Mouse (Mus musculus): ENCODE measurements around the gene Dcbld2. TPM values are rescaled to one million over a fixed set of nuclear protein-coding genes. Genes with fewer than 3 reads are reported as not detected.
"Not testable (repeated sequence)": the region's sequence is repeated elsewhere in the genome, so short reads cannot be mapped to it uniquely, and the experiment has no call there.

Dcbld2 gene
- polyA plus RNA-seq, 1 experiment from 2014 or later, result 5.6 TPM

DNA sequence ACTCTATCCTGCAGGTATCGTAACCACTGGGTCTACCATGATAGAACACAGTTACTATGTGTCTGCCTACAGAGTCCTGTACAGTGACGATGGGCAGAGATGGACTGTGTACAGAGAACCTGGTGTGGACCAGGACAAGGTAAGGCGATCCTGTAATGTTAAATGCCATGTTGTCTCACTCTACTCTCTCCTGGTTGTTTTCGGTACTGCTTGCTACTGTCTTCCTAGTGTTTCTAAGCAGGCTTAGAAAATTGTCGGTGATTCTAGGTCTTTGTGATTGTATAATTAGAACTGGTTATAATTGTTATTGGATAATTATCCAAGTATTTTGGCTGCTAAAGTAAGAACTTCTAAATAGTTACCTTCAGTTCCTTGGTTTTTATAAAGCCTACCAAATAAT is 43.4 kb downstream of the Dcbld2 start:
- Histone ChIP-seq H3K9me3 (replicated peaks) (no peaks in the 10 kb centered on the region), H3K4me1 (no peaks in the 10 kb centered on the region), H3K27me3 (replicated peaks) (no peaks in the 10 kb centered on the region), H3K36me3 (peaks cover 22% of the 10 kb centered on the region), H3K4me3 (replicated peaks) (no peak overlapping the region), H3K9ac (replicated peaks) (no peak overlapping the region), H3K27ac (replicated peaks) (no peak overlapping the region), H3K4me2 (no peak overlapping the region)
- 98% methylated on average over 5 of the region's 5 CpGs for WGBS
- ATAC-seq (ENCODE audit: low FRiP score), result no peak

- peaks cover 33% of the 10 kb centered on the region for H3K36me3 ChIP-seq
Observed at GRCm38 (mm10) chr16:58453138-58453537, 44.9 kb downstream of the Dcbld2 start.

GRCm38 (mm10) chr16:58453820-58454219 is 45.6 kb downstream of the Dcbld2 start:
- Histone ChIP-seq H3K4me2 (no peak overlapping the region), H3K27ac (replicated peaks) (no peak overlapping the region), H3K9ac (replicated peaks) (no peak overlapping the region), H3K9me3 (replicated peaks) (no peaks in the 10 kb centered on the region), H3K27me3 (replicated peaks) (no peaks in the 10 kb centered on the region), H3K4me3 (replicated peaks) (no peak overlapping the region), H3K36me3 (peaks cover 37% of the 10 kb centered on the region), H3K4me1 (no peaks in the 10 kb centered on the region)
- ATAC-seq (ENCODE audit: low FRiP score), result no peak

More at GRCm38 (mm10) chr16:58453138-58453537, 44.9 kb downstream of the Dcbld2 start:
- H3K4me2 ChIP-seq, result no peak overlapping the region
- H3K4me1 ChIP-seq, result no peaks in the 10 kb centered on the region
- WGBS, result 88% methylated on average over 3 of the region's 3 CpGs
- H3K27ac ChIP-seq (replicated peaks), result no peak overlapping the region
- no peak for ATAC-seq (ENCODE audit: low FRiP score)
- no peak overlapping the region for H3K4me3 ChIP-seq (replicated peaks)
- H3K27me3 ChIP-seq (replicated peaks), result no peaks in the 10 kb centered on the region
- H3K9me3 ChIP-seq (replicated peaks), result no peaks in the 10 kb centered on the region
- no peak overlapping the region for H3K9ac ChIP-seq (replicated peaks)

DNA sequence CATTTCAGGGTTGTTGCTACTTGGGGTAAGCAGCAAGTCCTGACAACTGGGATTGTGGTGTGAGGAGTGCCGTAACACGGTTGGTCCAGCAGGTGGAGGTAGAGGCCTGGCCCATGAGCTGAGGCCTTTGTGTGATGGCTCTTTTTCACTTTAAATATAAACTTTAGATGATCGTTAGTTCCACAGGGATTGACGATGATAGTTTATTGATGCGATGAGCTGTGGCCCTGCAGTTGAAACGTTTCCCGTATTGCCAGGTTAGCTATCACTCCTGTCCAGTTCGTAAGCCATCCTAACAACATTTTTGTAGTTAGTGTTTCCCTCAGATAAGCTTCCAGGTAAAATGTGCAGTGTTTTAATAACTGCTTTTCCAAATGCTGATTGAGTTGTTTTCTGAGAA is 46.4 kb downstream of the Dcbld2 start:
- H3K36me3 ChIP-seq, result peaks cover 40% of the 10 kb centered on the region
- no peak overlapping the region for H3K4me3 ChIP-seq (replicated peaks)
- ATAC-seq (ENCODE audit: low FRiP score), result peak; percentile 38; the same call in 1 of the 2 replicates
- H3K27me3 ChIP-seq (replicated peaks), result no peaks in the 10 kb centered on the region
- 72% methylated on average over 8 of the region's 8 CpGs for WGBS
- no peak overlapping the region for H3K9ac ChIP-seq (replicated peaks)
- H3K4me1 ChIP-seq, result no peaks in the 10 kb centered on the region
- H3K27ac ChIP-seq (replicated peaks), result no peak overlapping the region
- no peaks in the 10 kb centered on the region for H3K9me3 ChIP-seq (replicated peaks)
- H3K4me2 ChIP-seq, result no peak overlapping the region

- H3K4me1 ChIP-seq, result no peaks in the 10 kb centered on the region
- H3K27ac ChIP-seq (replicated peaks), result no peak overlapping the region
- ATAC-seq (ENCODE audit: low FRiP score), result no peak
- H3K9me3 ChIP-seq (replicated peaks), result no peaks in the 10 kb centered on the region
- no peaks in the 10 kb centered on the region for H3K27me3 ChIP-seq (replicated peaks)
- H3K36me3 ChIP-seq, result peaks cover 35% of the 10 kb centered on the region
- WGBS, result 93% methylated on average over 5 of the region's 5 CpGs
- H3K9ac ChIP-seq (replicated peaks), result no peak overlapping the region
- no peak overlapping the region for H3K4me2 ChIP-seq
- no peak overlapping the region for H3K4me3 ChIP-seq (replicated peaks)
Observed at GRCm38 (mm10) chr16:58455118-58455517, 46.9 kb downstream of the Dcbld2 start.

DNA sequence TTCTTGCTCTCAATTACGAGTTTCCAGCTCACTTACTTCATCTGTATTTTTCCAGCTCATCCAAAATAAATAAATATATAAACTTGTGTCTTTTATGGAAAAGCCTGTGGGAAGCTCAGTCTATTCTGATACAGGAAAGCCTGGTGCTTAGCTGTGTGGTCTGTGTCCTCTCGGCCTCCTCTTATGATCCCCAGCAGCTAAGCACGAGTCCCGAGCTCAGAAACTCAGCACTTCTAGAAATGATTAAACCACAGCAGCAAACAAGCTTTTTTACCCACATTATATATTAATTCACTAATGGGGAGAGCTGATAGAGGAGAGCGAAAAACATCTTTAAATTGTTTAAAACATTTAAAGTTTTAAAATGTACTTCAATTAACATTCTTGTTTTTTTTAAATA is 48.2 kb downstream of the Dcbld2 start:
- H3K4me3 ChIP-seq (replicated peaks), result no peak overlapping the region
- 94% methylated on average over 5 of the region's 5 CpGs for WGBS
- ATAC-seq (ENCODE audit: low FRiP score), result no peak
- H3K27me3 ChIP-seq (replicated peaks), result no peaks in the 10 kb centered on the region
- H3K4me2 ChIP-seq, result no peak overlapping the region
- peaks cover 37% of the 10 kb centered on the region for H3K36me3 ChIP-seq
- H3K27ac ChIP-seq (replicated peaks), result no peak overlapping the region
- no peaks in the 10 kb centered on the region for H3K4me1 ChIP-seq
- no peaks in the 10 kb centered on the region for H3K9me3 ChIP-seq (replicated peaks)
- no peak overlapping the region for H3K9ac ChIP-seq (replicated peaks)

DNA sequence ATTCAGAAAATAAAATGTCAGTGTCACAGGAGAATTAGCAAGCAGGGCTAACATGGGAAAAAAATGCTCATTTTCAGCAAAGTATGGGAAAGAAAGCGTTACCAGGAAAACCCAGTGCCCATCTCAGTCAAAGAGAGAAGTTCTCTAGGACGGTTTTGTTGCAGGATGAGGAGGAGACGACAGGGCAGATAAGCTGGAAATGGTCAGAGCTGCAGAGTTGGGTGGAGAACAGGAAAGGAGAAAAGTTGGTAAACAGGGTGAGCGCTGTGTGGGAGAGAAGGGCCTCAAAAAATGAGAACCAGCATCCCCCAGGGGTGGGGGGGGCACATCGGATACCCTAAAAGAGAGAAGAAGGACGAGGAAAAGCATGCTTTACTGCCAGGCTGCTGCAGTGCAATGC is 48.7 kb downstream of the Dcbld2 start:
- H3K4me1 ChIP-seq, result no peaks in the 10 kb centered on the region
- ATAC-seq (ENCODE audit: low FRiP score), result no peak
- no peaks in the 10 kb centered on the region for H3K27me3 ChIP-seq (replicated peaks)
- H3K4me3 ChIP-seq (replicated peaks), result no peak overlapping the region
- 93% methylated on average over 6 of the region's 6 CpGs for WGBS
- no peak overlapping the region for H3K9ac ChIP-seq (replicated peaks)
- no peak overlapping the region for H3K27ac ChIP-seq (replicated peaks)
- H3K4me2 ChIP-seq, result no peak overlapping the region
- no peaks in the 10 kb centered on the region for H3K9me3 ChIP-seq (replicated peaks)
- H3K36me3 ChIP-seq, result peaks cover 36% of the 10 kb centered on the region

GRCm38 (mm10) chr16:58459966-58460365 is 51.7 kb downstream of the Dcbld2 start:
- not testable (repeated sequence) for ATAC-seq (ENCODE audit: low FRiP score); H3K27me3 ChIP-seq (replicated peaks); H3K4me2 ChIP-seq; H3K9ac ChIP-seq (replicated peaks); H3K9me3 ChIP-seq (replicated peaks); H3K4me3 ChIP-seq (replicated peaks); H3K4me1 ChIP-seq; H3K27ac ChIP-seq (replicated peaks)
- WGBS, result 25% methylated on average over 3 of the region's 3 CpGs
- H3K36me3 ChIP-seq, result peaks cover 48% of the 10 kb centered on the region

DNA sequence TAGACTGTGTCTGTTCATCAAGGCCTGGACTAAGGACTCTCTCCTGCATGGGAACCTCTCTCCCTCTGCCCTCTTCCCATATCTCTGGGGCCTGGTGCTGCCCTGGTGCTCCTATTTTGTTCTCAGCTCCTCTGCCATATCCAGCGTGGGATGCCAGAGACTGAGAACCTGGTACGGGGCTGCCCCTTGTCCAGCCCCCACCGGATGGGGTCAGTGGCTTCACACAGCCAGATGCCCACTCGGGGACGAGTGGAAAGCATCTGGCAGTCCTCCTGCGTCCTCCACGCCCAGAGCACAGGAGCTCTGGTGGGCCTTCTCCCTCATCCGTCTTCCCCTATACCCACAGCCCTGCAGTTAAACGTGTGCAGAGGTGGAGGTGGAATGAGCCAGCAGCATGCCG is 52.1 kb downstream of the Dcbld2 start:
- Histone ChIP-seq H3K4me2 (no peak overlapping the region), H3K9me3 (replicated peaks) (no peaks in the 10 kb centered on the region), H3K27ac (replicated peaks) (no peak overlapping the region), H3K9ac (replicated peaks) (no peak overlapping the region), H3K4me3 (replicated peaks) (no peak overlapping the region), H3K36me3 (peaks cover 53% of the 10 kb centered on the region), H3K4me1 (no peaks in the 10 kb centered on the region), H3K27me3 (replicated peaks) (no peaks in the 10 kb centered on the region)
- 86% methylated on average over 10 of the region's 10 CpGs for WGBS
- no peak for ATAC-seq (ENCODE audit: low FRiP score)

- no peak overlapping the region for H3K27ac ChIP-seq (replicated peaks)
- H3K4me1 ChIP-seq, result no peaks in the 10 kb centered on the region
- no peak overlapping the region for H3K4me2 ChIP-seq
- 93% methylated on average over 2 of the region's 2 CpGs for WGBS
- no peak for ATAC-seq (ENCODE audit: low FRiP score)
- peaks cover 56% of the 10 kb centered on the region for H3K36me3 ChIP-seq
- no peak overlapping the region for H3K9ac ChIP-seq (replicated peaks)
- H3K9me3 ChIP-seq (replicated peaks), result no peaks in the 10 kb centered on the region
- no peaks in the 10 kb centered on the region for H3K27me3 ChIP-seq (replicated peaks)
- no peak overlapping the region for H3K4me3 ChIP-seq (replicated peaks)
Observed at GRCm38 (mm10) chr16:58461856-58462518, 53.7 kb downstream of the Dcbld2 start.

- H3K4me3 ChIP-seq (replicated peaks), result no peak overlapping the region
- no peaks in the 10 kb centered on the region for H3K4me1 ChIP-seq
- 95% methylated on average over 2 of the region's 2 CpGs for WGBS
- no peak for ATAC-seq (ENCODE audit: low FRiP score)
- peaks cover 53% of the 10 kb centered on the region for H3K36me3 ChIP-seq
- no peak overlapping the region for H3K4me2 ChIP-seq
- no peaks in the 10 kb centered on the region for H3K27me3 ChIP-seq (replicated peaks)
- H3K9ac ChIP-seq (replicated peaks), result no peak overlapping the region
- no peak overlapping the region for H3K27ac ChIP-seq (replicated peaks)
- no peaks in the 10 kb centered on the region for H3K9me3 ChIP-seq (replicated peaks)
Observed at GRCm38 (mm10) chr16:58462519-58462918, 54.3 kb downstream of the Dcbld2 start.

- Histone ChIP-seq H3K27me3 (replicated peaks) (no peaks in the 10 kb centered on the region), H3K4me2 (no peak overlapping the region), H3K9ac (replicated peaks) (no peak overlapping the region), H3K4me1 (no peaks in the 10 kb centered on the region), H3K36me3 (peaks cover 40% of the 10 kb centered on the region), H3K9me3 (replicated peaks) (no peaks in the 10 kb centered on the region), H3K27ac (replicated peaks) (no peak overlapping the region), H3K4me3 (replicated peaks) (no peak overlapping the region)
- WGBS, result 95% methylated on average over 14 of the region's 14 CpGs
- no peak for ATAC-seq (ENCODE audit: low FRiP score)
Observed at GRCm38 (mm10) chr16:58464051-58464450, 55.8 kb downstream of the Dcbld2 start.

Measured in neural tube, embryonic 15.5 days (tissue).